Mouse (Mus musculus): ENCODE data around the gene Gnaq. TPM values are rescaled to one million over a fixed set of nuclear protein-coding genes. Genes with fewer than 3 reads are reported as not detected.

Gene Gnaq
- polyA plus RNA-seq, 1 experiment from 2014 or later, result 10.1 TPM

DNA sequence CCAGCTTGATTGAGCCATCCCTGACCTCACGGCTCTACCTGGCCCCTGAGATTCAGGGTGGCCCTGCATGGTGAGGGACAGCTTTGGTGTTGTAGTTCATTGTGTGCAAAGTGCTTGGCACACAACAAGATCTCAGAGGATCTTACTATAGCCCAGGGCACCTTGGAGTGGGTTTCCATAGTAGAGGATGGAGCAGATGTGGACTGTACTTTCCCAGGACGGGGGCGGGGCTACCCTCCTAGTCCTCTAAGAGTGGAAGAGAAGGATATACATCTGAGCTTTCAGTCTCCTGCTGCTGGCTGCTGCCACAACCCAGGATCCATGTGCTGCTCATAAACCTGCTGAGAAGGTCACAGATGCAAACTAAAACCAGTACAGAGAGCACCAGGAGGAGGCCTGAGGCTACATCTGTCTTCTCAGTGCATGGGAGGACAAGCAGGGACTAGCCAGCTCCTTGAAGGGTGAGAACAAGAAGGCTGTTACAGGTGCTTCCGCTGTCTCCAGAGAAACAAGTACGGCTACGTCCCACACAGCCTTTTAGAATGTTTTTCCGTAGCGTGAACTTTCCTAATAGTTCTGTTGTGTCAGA, 44.6 kb downstream of the Gnaq start:
- H3K27ac ChIP-seq (replicated peaks in 1 of 2; ENCODE audit: control insufficient read depth in 1 of 2, insufficient read depth in 1 of 2, low read depth in 2 of 2, low read length in 2 of 2), result peak overlapping the region in 1 of 2 experiments; percentile 49; a peak in 2 of 4 replicates
- no peak for ATAC-seq (ENCODE audit: insufficient number of reproducible peaks, insufficient read depth, low FRiP score, low read depth)
- H3K36me3 ChIP-seq (ENCODE audit: control insufficient read depth, insufficient read depth, low read length), result no peaks in the 10 kb centered on the region
- peaks cover 29 to 66% of the 10 kb centered on the region in 2 experiments for H3K4me1 ChIP-seq (ENCODE audit: control insufficient read depth in 2 of 2, insufficient read depth in 2 of 2, low read length in 2 of 2)
- H3K9ac ChIP-seq (ENCODE audit: low read length), result no peak overlapping the region
- H3K4me2 ChIP-seq (ENCODE audit: low read length), result peak overlapping the region; percentile 28; the same call in 1 of the 2 replicates
- H3K27me3 ChIP-seq (ENCODE audit: control insufficient read depth, insufficient read depth, low read length), result no peaks in the 10 kb centered on the region
- no peak overlapping the region for H3K4me3 ChIP-seq (ENCODE audit: control insufficient read depth in 1 of 2, insufficient read depth in 1 of 2, low read depth in 1 of 2, low read length in 2 of 2)
- no peaks in the 10 kb centered on the region for H3K9me3 ChIP-seq (ENCODE audit: control insufficient read depth, low read length)
- WGBS, result 85% methylated on average over 8 of the region's 8 CpGs

- Histone ChIP-seq H3K4me3 (ENCODE audit: control insufficient read depth in 1 of 2, insufficient read depth in 1 of 2, low read depth in 1 of 2, low read length in 2 of 2) (no peak overlapping the region), H3K9ac (ENCODE audit: low read length) (no peak overlapping the region), H3K4me1 (ENCODE audit: control insufficient read depth in 2 of 2, insufficient read depth in 2 of 2, low read length in 2 of 2) (peaks cover 18 to 54% of the 10 kb centered on the region in 2 experiments), H3K4me2 (ENCODE audit: low read length) (peak overlapping the region; percentile 12; the same call in 1 of the 2 replicates), H3K27me3 (ENCODE audit: control insufficient read depth, insufficient read depth, low read length) (no peaks in the 10 kb centered on the region), H3K36me3 (ENCODE audit: control insufficient read depth, insufficient read depth, low read length) (no peaks in the 10 kb centered on the region), H3K9me3 (ENCODE audit: control insufficient read depth, low read length) (no peaks in the 10 kb centered on the region), H3K27ac (replicated peaks in 1 of 2; ENCODE audit: control insufficient read depth in 1 of 2, insufficient read depth in 1 of 2, low read depth in 2 of 2, low read length in 2 of 2) (peak overlapping the region; percentile 39 to 56; a peak in 3 of 4 replicates)
- peak; percentile 58; the same call in 1 of the 2 replicates for ATAC-seq (ENCODE audit: insufficient number of reproducible peaks, insufficient read depth, low FRiP score, low read depth)
- WGBS, result 28% methylated on average over 3 of the region's 3 CpGs
Measured at GRCm38 (mm10) chr19:16181258-16181657, 48.6 kb downstream of the Gnaq start.

DNA sequence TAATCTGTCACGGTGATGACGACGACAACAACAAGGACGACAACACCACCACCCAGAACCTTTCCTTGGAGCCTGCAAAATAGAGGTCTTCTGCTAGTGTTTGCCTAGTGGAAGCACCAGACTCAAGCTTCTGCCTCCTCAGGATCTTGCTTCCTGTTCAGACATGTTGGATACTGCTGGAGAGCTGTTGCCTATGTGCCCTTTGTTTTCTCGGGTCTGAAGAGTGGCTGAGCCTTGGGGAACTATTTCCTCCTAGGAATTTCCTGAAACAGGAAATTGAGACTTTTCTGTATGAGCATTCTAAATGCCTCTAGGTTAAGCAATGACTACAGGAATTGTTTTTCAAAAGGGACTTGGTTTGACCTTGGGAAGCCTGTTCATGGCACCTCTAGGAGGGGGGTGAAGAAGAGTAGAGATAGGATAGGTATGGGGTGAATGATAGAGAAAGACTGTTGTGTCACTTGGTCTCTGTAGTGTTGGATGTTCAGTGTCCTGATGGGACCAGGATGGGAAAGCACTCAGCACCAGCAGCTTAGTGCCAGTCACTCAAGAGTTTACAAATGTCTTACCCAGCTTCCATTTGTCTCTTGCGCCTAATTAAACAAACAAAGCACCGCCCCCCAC, 49.3 kb downstream of the Gnaq start:
- Histone ChIP-seq H3K4me2 (ENCODE audit: low read length) (no peak overlapping the region), H3K4me1 (ENCODE audit: control insufficient read depth in 2 of 2, insufficient read depth in 2 of 2, low read length in 2 of 2) (peaks cover 16 to 47% of the 10 kb centered on the region in 2 experiments), H3K36me3 (ENCODE audit: control insufficient read depth, insufficient read depth, low read length) (no peaks in the 10 kb centered on the region), H3K9ac (ENCODE audit: low read length) (no peak overlapping the region), H3K4me3 (ENCODE audit: control insufficient read depth in 1 of 2, insufficient read depth in 1 of 2, low read depth in 1 of 2, low read length in 2 of 2) (no peak overlapping the region), H3K9me3 (ENCODE audit: control insufficient read depth, low read length) (no peaks in the 10 kb centered on the region), H3K27me3 (ENCODE audit: control insufficient read depth, insufficient read depth, low read length) (no peaks in the 10 kb centered on the region), H3K27ac (replicated peaks in 1 of 2; ENCODE audit: control insufficient read depth in 1 of 2, insufficient read depth in 1 of 2, low read depth in 2 of 2, low read length in 2 of 2) (peak overlapping the region; percentile 56 to 72)
- 71% methylated on average over 7 of the region's 7 CpGs for WGBS
- no peak for ATAC-seq (ENCODE audit: insufficient number of reproducible peaks, insufficient read depth, low FRiP score, low read depth)

DNA sequence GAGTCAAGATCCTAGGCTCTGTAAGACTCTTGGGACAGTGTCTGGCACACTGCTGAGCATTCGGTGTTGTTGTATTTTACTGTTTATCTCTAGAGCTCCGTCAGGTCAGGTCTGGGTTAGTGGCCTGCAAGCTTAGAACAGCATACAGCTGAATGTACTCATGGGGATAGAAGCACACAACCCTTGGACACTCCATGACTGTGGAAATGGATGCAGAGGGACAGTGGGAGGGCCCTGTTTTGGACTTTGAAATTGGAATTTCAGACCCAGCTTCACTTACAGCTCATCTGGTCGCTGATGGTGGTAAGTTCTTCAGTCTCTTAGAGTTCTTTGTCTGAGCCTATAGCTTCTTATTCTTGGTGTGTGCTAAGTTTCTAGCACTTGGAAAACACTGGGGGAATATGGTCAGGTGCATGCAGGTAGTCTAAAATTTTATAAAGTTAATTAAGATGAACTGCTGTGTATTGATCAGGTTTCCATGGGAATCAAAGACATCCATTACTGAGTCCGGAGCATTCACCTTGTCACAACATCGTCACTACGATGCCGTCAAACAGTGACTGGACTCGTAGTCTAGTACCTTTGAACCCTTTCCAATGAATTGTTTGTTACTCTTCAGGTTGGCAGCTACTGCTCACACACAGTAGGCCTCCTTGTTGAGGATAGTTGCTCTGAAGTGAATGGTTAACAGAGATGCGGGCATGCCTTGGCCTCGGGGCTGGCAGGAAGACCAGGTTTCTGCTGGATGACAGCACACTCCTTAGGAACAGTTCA, 51.1 kb downstream of the Gnaq start:
- H3K4me2 ChIP-seq (ENCODE audit: low read length), result no peak overlapping the region
- no peak overlapping the region for H3K27ac ChIP-seq (replicated peaks in 1 of 2; ENCODE audit: control insufficient read depth in 1 of 2, insufficient read depth in 1 of 2, low read depth in 2 of 2, low read length in 2 of 2)
- no peaks in the 10 kb centered on the region for H3K27me3 ChIP-seq (ENCODE audit: control insufficient read depth, insufficient read depth, low read length)
- H3K9ac ChIP-seq (ENCODE audit: low read length), result no peak overlapping the region
- H3K9me3 ChIP-seq (ENCODE audit: control insufficient read depth, low read length), result no peaks in the 10 kb centered on the region
- H3K4me3 ChIP-seq (ENCODE audit: control insufficient read depth in 1 of 2, insufficient read depth in 1 of 2, low read depth in 1 of 2, low read length in 2 of 2), result no peak overlapping the region
- 79% methylated on average over 10 of the region's 10 CpGs for WGBS
- peaks cover 6 to 44% of the 10 kb centered on the region in 2 experiments for H3K4me1 ChIP-seq (ENCODE audit: control insufficient read depth in 2 of 2, insufficient read depth in 2 of 2, low read length in 2 of 2)
- H3K36me3 ChIP-seq (ENCODE audit: control insufficient read depth, insufficient read depth, low read length), result no peaks in the 10 kb centered on the region
- ATAC-seq (ENCODE audit: insufficient number of reproducible peaks, insufficient read depth, low FRiP score, low read depth), result no peak

- Histone ChIP-seq H3K9ac (ENCODE audit: low read length) (no peak overlapping the region), H3K9me3 (ENCODE audit: control insufficient read depth, low read length) (no peaks in the 10 kb centered on the region), H3K27me3 (ENCODE audit: control insufficient read depth, insufficient read depth, low read length) (no peaks in the 10 kb centered on the region), H3K4me1 (ENCODE audit: control insufficient read depth in 2 of 2, insufficient read depth in 2 of 2, low read length in 2 of 2) (peaks cover 2 to 18% of the 10 kb centered on the region in 2 experiments; a peak in 2 of 4 replicates), H3K4me2 (ENCODE audit: low read length) (no peak overlapping the region), H3K27ac (replicated peaks in 1 of 2; ENCODE audit: control insufficient read depth in 1 of 2, insufficient read depth in 1 of 2, low read depth in 2 of 2, low read length in 2 of 2) (no peak overlapping the region), H3K4me3 (ENCODE audit: control insufficient read depth in 1 of 2, insufficient read depth in 1 of 2, low read depth in 1 of 2, low read length in 2 of 2) (no peak overlapping the region), H3K36me3 (ENCODE audit: control insufficient read depth, insufficient read depth, low read length) (no peaks in the 10 kb centered on the region)
- ATAC-seq (ENCODE audit: insufficient number of reproducible peaks, insufficient read depth, low FRiP score, low read depth), result no peak
- 82% methylated on average over 3 of the region's 3 CpGs for WGBS
Measured at GRCm38 (mm10) chr19:16186984-16187383, 54.4 kb downstream of the Gnaq start.

DNA sequence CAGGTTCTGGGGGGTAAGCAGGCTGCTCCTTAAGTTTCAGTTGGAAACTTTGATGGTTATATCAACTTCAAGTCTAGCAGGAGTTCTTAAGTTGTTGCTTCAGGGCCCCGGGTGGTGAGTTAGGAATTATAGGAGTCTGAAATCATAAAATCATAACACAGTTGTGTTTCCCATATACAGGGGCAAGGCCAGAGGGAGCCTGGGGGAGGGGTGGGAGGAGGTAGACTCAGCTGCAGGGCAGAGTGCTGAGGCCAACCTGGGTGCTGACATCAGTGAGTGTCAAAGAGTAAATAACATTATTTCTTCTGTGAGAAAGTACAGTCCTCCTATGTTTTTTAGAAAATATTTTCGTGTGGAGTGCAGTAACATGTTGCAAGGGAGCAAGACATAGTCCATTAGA, 55.3 kb downstream of the Gnaq start:
- Histone ChIP-seq H3K27me3 (ENCODE audit: control insufficient read depth, insufficient read depth, low read length) (no peaks in the 10 kb centered on the region), H3K36me3 (ENCODE audit: control insufficient read depth, insufficient read depth, low read length) (no peaks in the 10 kb centered on the region), H3K27ac (replicated peaks in 1 of 2; ENCODE audit: control insufficient read depth in 1 of 2, insufficient read depth in 1 of 2, low read depth in 2 of 2, low read length in 2 of 2) (no peak overlapping the region), H3K4me1 (ENCODE audit: control insufficient read depth in 2 of 2, insufficient read depth in 2 of 2, low read length in 2 of 2) (peaks cover 2 to 13% of the 10 kb centered on the region in 2 experiments; a peak in 1 of 4 replicates), H3K4me2 (ENCODE audit: low read length) (no peak overlapping the region), H3K4me3 (ENCODE audit: control insufficient read depth in 1 of 2, insufficient read depth in 1 of 2, low read depth in 1 of 2, low read length in 2 of 2) (no peak overlapping the region), H3K9ac (ENCODE audit: low read length) (no peak overlapping the region), H3K9me3 (ENCODE audit: control insufficient read depth, low read length) (no peaks in the 10 kb centered on the region)
- ATAC-seq (ENCODE audit: insufficient number of reproducible peaks, insufficient read depth, low FRiP score, low read depth), result no peak
- WGBS, result 67% methylated on average over 2 of the region's 2 CpGs

- peaks cover 0 to 9% of the 10 kb centered on the region in 2 experiments; a peak in 1 of 4 replicates for H3K4me1 ChIP-seq (ENCODE audit: control insufficient read depth in 2 of 2, insufficient read depth in 2 of 2, low read length in 2 of 2)
- no peak for ATAC-seq (ENCODE audit: insufficient number of reproducible peaks, insufficient read depth, low FRiP score, low read depth)
- no peaks in the 10 kb centered on the region for H3K9me3 ChIP-seq (ENCODE audit: control insufficient read depth, low read length)
- no peak overlapping the region for H3K4me3 ChIP-seq (ENCODE audit: control insufficient read depth in 1 of 2, insufficient read depth in 1 of 2, low read depth in 1 of 2, low read length in 2 of 2)
- no peak overlapping the region for H3K4me2 ChIP-seq (ENCODE audit: low read length)
- H3K27me3 ChIP-seq (ENCODE audit: control insufficient read depth, insufficient read depth, low read length), result no peaks in the 10 kb centered on the region
- H3K27ac ChIP-seq (replicated peaks in 1 of 2; ENCODE audit: control insufficient read depth in 1 of 2, insufficient read depth in 1 of 2, low read depth in 2 of 2, low read length in 2 of 2), result no peak overlapping the region
- WGBS, result 60% methylated on average over 9 of the region's 9 CpGs
- H3K36me3 ChIP-seq (ENCODE audit: control insufficient read depth, insufficient read depth, low read length), result no peaks in the 10 kb centered on the region
- no peak overlapping the region for H3K9ac ChIP-seq (ENCODE audit: low read length)
Measured at GRCm38 (mm10) chr19:16189066-16189765, 56.6 kb downstream of the Gnaq start.

Measured in heart, embryonic 14.5 days (tissue).